8 mouse cellular contexts compared by ENCODE assay signal in the genomic region with DNA sequence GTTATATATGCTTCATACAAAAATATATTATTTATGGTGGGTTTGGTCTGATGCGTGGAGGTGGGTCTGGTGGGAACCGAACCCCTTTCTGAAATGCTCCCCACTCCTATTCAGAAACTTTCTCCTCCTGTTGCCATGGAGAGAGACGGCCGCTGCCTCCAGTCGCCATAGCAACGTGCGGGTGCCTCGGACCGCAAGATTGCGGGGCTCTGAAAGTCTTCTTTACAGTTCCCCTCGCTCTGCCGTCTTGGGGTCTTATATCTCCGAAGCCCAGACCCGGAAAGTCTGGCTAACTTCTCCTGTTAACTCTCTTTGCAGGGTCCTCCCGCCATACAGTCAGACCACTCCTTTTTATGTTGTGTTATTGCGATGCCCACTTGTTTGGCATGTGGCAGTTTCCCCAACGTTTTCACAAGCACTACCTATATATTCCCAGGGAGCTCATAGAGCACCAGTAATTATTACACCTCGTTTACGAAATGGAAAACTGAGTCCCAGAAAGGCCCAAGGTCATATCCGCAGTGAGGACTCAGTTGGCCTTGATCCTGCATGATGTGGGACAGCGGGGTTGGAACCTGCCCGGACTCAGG. TPM values are rescaled to one million over a fixed set of nuclear protein-coding genes. Genes with fewer than 3 reads are reported as not detected.
A peak's percentile ranks its signal among the peaks of the same experiment; 100 is the strongest.
DNase-seq lines count a peak whose midpoint lies in the region; ATAC-seq lines count a peak whose summit lies in the region.

No protein-coding gene starts in this region.

- H3K4me2 ChIP-seq in heart, embryonic 14.5 days (ENCODE audit: low read length): peak overlapping the region; percentile 84; the same call in 1 of the 2 replicates
- H3K4me2 ChIP-seq in forebrain, embryonic 15.5 days (replicated peaks): peak overlapping the region; percentile 98
- H3K4me2 ChIP-seq in midbrain, embryonic 14.5 days (ENCODE audit: low read length): peak overlapping the region; percentile 95

- no peaks in the 10 kb centered on the region for H3K9me3 ChIP-seq in heart, embryonic 14.5 days (ENCODE audit: control insufficient read depth, low read length)
- H3K9me3 ChIP-seq in forebrain, embryonic 15.5 days: no peaks in the 10 kb centered on the region
- H3K9me3 ChIP-seq in midbrain, embryonic 14.5 days (ENCODE audit: control insufficient read depth, low read length): no peaks in the 10 kb centered on the region

- WGBS in heart, embryonic 14.5 days: 14% methylated on average over 22 of the region's 22 CpGs
- WGBS in forebrain, embryonic 15.5 days: 4% methylated on average over 22 of the region's 22 CpGs
- 3% methylated on average over 22 of the region's 22 CpGs for WGBS in midbrain, embryonic 14.5 days

- H3K9ac ChIP-seq in heart, embryonic 14.5 days (ENCODE audit: low read length): no peak overlapping the region
- peak overlapping the region; percentile 67; the same call in 1 of the 2 replicates for H3K9ac ChIP-seq in forebrain, embryonic 15.5 days (replicated peaks)
- peak overlapping the region; percentile 68; the same call in 1 of the 2 replicates for H3K9ac ChIP-seq in midbrain, embryonic 14.5 days (replicated peaks; ENCODE audit: low read length)

- ATAC-seq in heart, embryonic 14.5 days (ENCODE audit: insufficient number of reproducible peaks, insufficient read depth, low FRiP score, low read depth): no peak
- ATAC-seq in forebrain, embryonic 15.5 days (replicated peaks): peak; percentile 5; the same call in 1 of the 2 replicates
- no peak for ATAC-seq in midbrain, embryonic 14.5 days (ENCODE audit: low FRiP score, low TSS enrichment)

- peaks cover 3 to 16% of the 10 kb centered on the region in 2 experiments; a peak in 2 of 4 replicates for H3K4me1 ChIP-seq in heart, embryonic 14.5 days (ENCODE audit: control insufficient read depth in 2 of 2, insufficient read depth in 2 of 2, low read length in 2 of 2)
- H3K4me1 ChIP-seq in forebrain, embryonic 15.5 days: peaks cover 39% of the 10 kb centered on the region
- H3K4me1 ChIP-seq in midbrain, embryonic 14.5 days (ENCODE audit: control insufficient read depth, insufficient read depth, low read length): peaks cover 28% of the 10 kb centered on the region

- peak overlapping the region in 1 of 2 experiments; percentile 47; a peak in 1 of 4 replicates for H3K4me3 ChIP-seq in heart, embryonic 14.5 days (ENCODE audit: control insufficient read depth in 1 of 2, insufficient read depth in 1 of 2, low read depth in 1 of 2, low read length in 2 of 2)
- peak overlapping the region; percentile 59 for H3K4me3 ChIP-seq in forebrain, embryonic 15.5 days
- H3K4me3 ChIP-seq in midbrain, embryonic 14.5 days (replicated peaks; ENCODE audit: low read depth, low read length): peak overlapping the region; percentile 59

- H3K27me3 ChIP-seq in heart, embryonic 14.5 days (ENCODE audit: control insufficient read depth, insufficient read depth, low read length): peaks cover 74% of the 10 kb centered on the region
- peaks cover 49% of the 10 kb centered on the region for H3K27me3 ChIP-seq in forebrain, embryonic 15.5 days
- peaks cover 37% of the 10 kb centered on the region for H3K27me3 ChIP-seq in midbrain, embryonic 14.5 days (ENCODE audit: control insufficient read depth, insufficient read depth, low read length)

- H3K36me3 ChIP-seq in heart, embryonic 14.5 days (ENCODE audit: control insufficient read depth, insufficient read depth, low read length): no peaks in the 10 kb centered on the region
- no peaks in the 10 kb centered on the region for H3K36me3 ChIP-seq in forebrain, embryonic 15.5 days
- H3K36me3 ChIP-seq in midbrain, embryonic 14.5 days (ENCODE audit: control insufficient read depth, insufficient read depth, low read length): no peaks in the 10 kb centered on the region

- no peak overlapping the region for H3K27ac ChIP-seq in heart, embryonic 14.5 days (replicated peaks in 1 of 2; ENCODE audit: control insufficient read depth in 1 of 2, insufficient read depth in 1 of 2, low read depth in 2 of 2, low read length in 2 of 2)
- no peak overlapping the region for H3K27ac ChIP-seq in forebrain, embryonic 15.5 days (replicated peaks)
- H3K27ac ChIP-seq in midbrain, embryonic 14.5 days (replicated peaks; ENCODE audit: low read depth, low read length): no peak overlapping the region

- no peak for DNase-seq in heart, postnatal 4 days
- DNase-seq in brain, adult 2 months (ENCODE audit: low read depth, low spot score): peak; percentile 49
- peak; percentile 81 for DNase-seq in midbrain, embryonic 14.5 days
- DNase-seq in spleen, postnatal 10 days (ENCODE audit: low spot score in 2 of 2): no peak
- no peak for DNase-seq in thymus, postnatal 14 days
- DNase-seq in kidney, adult 18-20 months: no peak

RNA-seq across cellular contexts. Expression of gene Syt6, which starts 0.4 kb away (rescaled TPM):
- 0.14 TPM in 1 of 2 replicates, not detected in the other for polyA plus RNA-seq in heart, embryonic 14.5 days (2014; fragmentation: Nextera tagmentation; extraction: Ambion mirVana)
- total RNA-seq in heart, postnatal 4 days (2021): not detected
- 19.2 and 22.1 TPM in 2 replicates for polyA plus RNA-seq in forebrain, embryonic 15.5 days (2015; fragmentation: Nextera tagmentation; extraction: Ambion mirVana)
- polyA plus RNA-seq in midbrain, embryonic 14.5 days (2014; fragmentation: Nextera tagmentation; extraction: Ambion mirVana): 21.1 and 22.8 TPM in 2 replicates

Comparison
In these comparisons a context has a peak if more than half of its experiments do, and no peak if none do; other contexts are left out.
1. DNase-seq: peak in brain, adult 2 months (single experiment) and midbrain, embryonic 14.5 days (single experiment); none in heart, postnatal 4 days (single experiment), spleen, postnatal 10 days (0 of 2), thymus, postnatal 14 days (single experiment) and kidney, adult 18-20 months (single experiment).
2. RNA of gene Syt6, which starts 0.4 kb away (polyA plus RNA-seq): 19.2 to 22.1 TPM in forebrain, embryonic 15.5 days and 21.1 to 22.8 TPM in midbrain, embryonic 14.5 days; 0.14 TPM in heart, embryonic 14.5 days; every median in the first group is over 10 times any median in the second.
3. Peak in every context shown above with its lines, with median percentiles within 50 percentile points of each other: H3K4me2 ChIP-seq.